Mouse (Mus musculus) MEL (cell line): ENCODE data around the gene Dop1a. TPM values are rescaled to one million over a fixed set of nuclear protein-coding genes. Genes with fewer than 3 reads are reported as not detected.

Source experiments
- DNase-seq: peaks from one replicate; pipeline ENCODE4 v3.0.0; 2011; ENCODE audit warnings: low read depth, low spot score
- H3K27ac ChIP-seq: 2 replicates; pipeline ENCODE4 v1.5.1; 2012; ENCODE audit warnings: low read depth, mild to moderate bottlenecking, control low read depth, low read length, moderate library complexity; ENCODE audit not compliant: control insufficient read depth
- H3K27me3 ChIP-seq, 2 experiments: fragments of 150-350 bp in 1 of 2; sonication (generic) in 1 of 2; 2 replicates each; pipeline ENCODE4 v1.6.1; 2012; ENCODE audit warnings: low read length in 2 of 2, mild to moderate bottlenecking in 2 of 2, improper control_type of control experiment in 1 of 2, moderate library complexity in 1 of 2; ENCODE audit not compliant: insufficient read depth in 2 of 2, control insufficient read depth in 1 of 2
- H3K36me3 ChIP-seq, 2 experiments: 2 replicates each; pipeline ENCODE4 v1.6.1; 2012 to 2014; ENCODE audit warnings: low read length in 2 of 2, improper control_type of control experiment in 1 of 2, inconsistent platforms in 1 of 2, mild to moderate bottlenecking in 1 of 2; ENCODE audit not compliant: insufficient read depth in 2 of 2, control insufficient read depth in 1 of 2
- H3K4me1 ChIP-seq, 2 experiments: fragments of 150-350 bp in 1 of 2; sonication (generic) in 1 of 2; 2 replicates each; pipeline ENCODE4 v1.6.1; 2012; ENCODE audit warnings: low read length in 2 of 2, improper control_type of control experiment in 1 of 2, mild to moderate bottlenecking in 1 of 2; ENCODE audit not compliant: insufficient read depth in 2 of 2, control insufficient read depth in 1 of 2
- H3K4me3 ChIP-seq, 2 experiments: fragments of 150-350 bp in 1 of 2; sonication (generic) in 1 of 2; 2 replicates each; pipeline ENCODE4 v1.5.1; 2012; ENCODE audit warnings: low read depth in 2 of 2, low read length in 2 of 2, mild to moderate bottlenecking in 2 of 2, moderate library complexity in 2 of 2, control low read depth in 1 of 2, improper control_type of control experiment in 1 of 2; ENCODE audit not compliant: control insufficient read depth in 1 of 2, insufficient read depth in 1 of 2
- H3K79me2 ChIP-seq: 2 replicates; pipeline ENCODE4 v1.6.1; 2012; ENCODE audit warnings: mild to moderate bottlenecking, low read length, moderate library complexity; ENCODE audit not compliant: control insufficient read depth, poor library complexity, insufficient read depth
- H3K9ac ChIP-seq: 2 replicates; pipeline ENCODE4 v1.6.1; 2012; ENCODE audit warnings: low read depth, mild to moderate bottlenecking, control low read depth, low read length, moderate library complexity; ENCODE audit not compliant: control insufficient read depth, poor library complexity, severe bottlenecking
- H3K9me3 ChIP-seq: fragments of 150-350 bp; sonication (generic); replicated peaks from 2 replicates; pipeline ENCODE4 v1.6.1; 2012; ENCODE audit warnings: mild to moderate bottlenecking, low read length, improper control_type of control experiment, moderate library complexity; ENCODE audit not compliant: insufficient read depth
- BHLHE40 ChIP-seq: IDR thresholded peaks from 2 replicates; pipeline ENCODE4 v1.6.1; 2012; ENCODE audit warnings: low read depth, mild to moderate bottlenecking, inconsistent platforms, low read length, improper control_type of control experiment, borderline replicate concordance
- CHD1 ChIP-seq: IDR thresholded peaks from 2 replicates; pipeline ENCODE4 v1.6.1; 2012; ENCODE audit warnings: low read depth, mild to moderate bottlenecking, inconsistent platforms, low read length, improper control_type of control experiment
- CHD2 ChIP-seq: IDR thresholded peaks from 2 replicates; pipeline ENCODE4 v1.6.1; 2011; ENCODE audit warnings: low read length, improper control_type of control experiment
- E2F4 ChIP-seq: IDR thresholded peaks from 2 replicates; pipeline ENCODE4 v1.6.1; 2011; ENCODE audit warnings: low read depth, low read length, improper control_type of control experiment, borderline replicate concordance
- ELF1 ChIP-seq: IDR thresholded peaks from 2 replicates; pipeline ENCODE4 v1.6.1; 2014; ENCODE audit warnings: low read depth, mild to moderate bottlenecking, inconsistent platforms, low read length, improper control_type of control experiment, moderate library complexity
- EP300 ChIP-seq, 2 experiments: IDR thresholded peaks; 2 replicates each; pipeline ENCODE4 v1.6.1; 2011; ENCODE audit warnings: improper control_type of control experiment in 2 of 2, low read length in 2 of 2, low read depth in 1 of 2, mild to moderate bottlenecking in 1 of 2
- ETS1 ChIP-seq: IDR thresholded peaks from 2 replicates; pipeline ENCODE4 v1.6.1; 2012; ENCODE audit warnings: low read depth, mild to moderate bottlenecking, inconsistent platforms, low read length, improper control_type of control experiment, moderate library complexity
- GABPA ChIP-seq: IDR thresholded peaks from 2 replicates; pipeline ENCODE4 v1.6.1; 2012; ENCODE audit warnings: low read depth, mild to moderate bottlenecking, inconsistent platforms, low read length, improper control_type of control experiment, moderate library complexity
- GATA1 ChIP-seq: IDR thresholded peaks from 2 replicates; pipeline ENCODE4 v1.6.1; 2011; ENCODE audit warnings: low read depth, low read length, improper control_type of control experiment
- HCFC1 ChIP-seq: IDR thresholded peaks from 2 replicates; pipeline ENCODE4 v1.6.1; 2012; ENCODE audit warnings: low read depth, mild to moderate bottlenecking, inconsistent platforms, low read length, improper control_type of control experiment, moderate library complexity
- JUND ChIP-seq: IDR thresholded peaks from 2 replicates; pipeline ENCODE4 v1.6.1; 2011; ENCODE audit warnings: low read depth, mild to moderate bottlenecking, improper control_type of control experiment, low read length
- KAT2A ChIP-seq: conservative IDR thresholded peaks from 2 replicates; pipeline ENCODE4 v1.6.1; 2012; ENCODE audit warnings: low read depth, low read length, improper control_type of control experiment, inconsistent platforms
- MEF2A ChIP-seq: IDR thresholded peaks from 2 replicates; pipeline ENCODE4 v1.6.1; 2014; ENCODE audit warnings: low read depth, mild to moderate bottlenecking, inconsistent platforms, low read length, improper control_type of control experiment; ENCODE audit not compliant: poor library complexity, insufficient replicate concordance, severe bottlenecking; ENCODE audit errors: extremely low read depth
- NELFE ChIP-seq: IDR thresholded peaks from 2 replicates; pipeline ENCODE4 v1.6.1; 2011; ENCODE audit warnings: low read depth, low read length, improper control_type of control experiment
- NRF1 ChIP-seq: IDR thresholded peaks from 2 replicates; pipeline ENCODE4 v1.6.1; 2014; ENCODE audit warnings: low read depth, mild to moderate bottlenecking, inconsistent platforms, low read length, improper control_type of control experiment, moderate library complexity; ENCODE audit not compliant: poor library complexity, insufficient read depth, severe bottlenecking
- POLR2A ChIP-seq, 2 experiments: IDR thresholded peaks; 2 replicates each; pipeline ENCODE4 v1.6.1; 2011 to 2012; ENCODE audit warnings: low read length in 2 of 2, mild to moderate bottlenecking in 2 of 2, control low read depth in 1 of 2, improper control_type of control experiment in 1 of 2, low read depth in 1 of 2, moderate library complexity in 1 of 2; ENCODE audit not compliant: control insufficient read depth in 1 of 2, insufficient read depth in 1 of 2, poor library complexity in 1 of 2
- RCOR1 ChIP-seq: IDR thresholded peaks from 2 replicates; pipeline ENCODE4 v1.6.1; 2012; ENCODE audit warnings: low read depth, mild to moderate bottlenecking, inconsistent platforms, low read length, improper control_type of control experiment
- SIN3A ChIP-seq: IDR thresholded peaks from 2 replicates; pipeline ENCODE4 v1.6.1; 2012; ENCODE audit warnings: low read length, improper control_type of control experiment, inconsistent platforms
- SMC3 ChIP-seq: IDR thresholded peaks from 2 replicates; pipeline ENCODE4 v1.6.1; 2011; ENCODE audit warnings: low read depth, low read length, improper control_type of control experiment
- TAL1 ChIP-seq: IDR thresholded peaks from 2 replicates; pipeline ENCODE4 v1.6.1; 2012; ENCODE audit warnings: mild to moderate bottlenecking, inconsistent platforms, low read length, moderate library complexity, mixed read lengths
- TCF12 ChIP-seq: IDR thresholded peaks from 2 replicates; pipeline ENCODE4 v1.6.1; 2014; ENCODE audit warnings: low read depth, mild to moderate bottlenecking, inconsistent platforms, low read length, improper control_type of control experiment, moderate library complexity
- UBTF ChIP-seq: IDR thresholded peaks from 2 replicates; pipeline ENCODE4 v1.6.1; 2012; ENCODE audit warnings: low read depth, mild to moderate bottlenecking, inconsistent platforms, low read length, improper control_type of control experiment, moderate library complexity, borderline replicate concordance; ENCODE audit not compliant: insufficient read depth
- USF1 ChIP-seq: IDR thresholded peaks from 2 replicates; pipeline ENCODE4 v1.6.1; 2014; ENCODE audit warnings: low read depth, mild to moderate bottlenecking, inconsistent platforms, low read length, improper control_type of control experiment, moderate library complexity
- USF2 ChIP-seq, 2 experiments: IDR thresholded peaks; 2 replicates each; pipeline ENCODE4 v1.6.1; 2011 to 2012; ENCODE audit warnings: improper control_type of control experiment in 2 of 2, low read length in 2 of 2, borderline replicate concordance in 1 of 2, inconsistent platforms in 1 of 2, low read depth in 1 of 2, mild to moderate bottlenecking in 1 of 2; ENCODE audit not compliant: insufficient read depth in 1 of 2
- ZC3H11A ChIP-seq: IDR thresholded peaks from 2 replicates; pipeline ENCODE4 v1.6.1; 2012; ENCODE audit warnings: low read depth, mild to moderate bottlenecking, inconsistent platforms, low read length, improper control_type of control experiment
- ZKSCAN1 ChIP-seq: IDR thresholded peaks from 2 replicates; pipeline ENCODE4 v1.6.1; 2012; ENCODE audit warnings: low read depth, mild to moderate bottlenecking, inconsistent platforms, low read length, improper control_type of control experiment, moderate library complexity
- ZMIZ1 ChIP-seq: IDR thresholded peaks from 2 replicates; pipeline ENCODE4 v1.6.1; 2012; ENCODE audit warnings: low read depth, mild to moderate bottlenecking, inconsistent platforms, low read length, improper control_type of control experiment, moderate library complexity
- polyA plus RNA-seq, 2 experiments: library from polyadenylated mRNA; stranded (reverse) in 1 of 2; unstranded in 1 of 2; fragments of >175 nt in 1 of 2; fragments of >200 nt in 1 of 2; gene quantifications; 2 replicates each; pipeline versions ENCODE4 v1.2.1 to v1.2.4; 2012; ENCODE audit warnings: low replicate concordance in 2 of 2, low read depth in 1 of 2; ENCODE audit not compliant: insufficient read length in 2 of 2, insufficient read depth in 1 of 2, missing spikeins in 1 of 2
- total RNA-seq: library from RNA; depleted of rRNA; stranded (reverse); fragments of 300-350 nt; gene quantifications from 2 replicates; pipeline ENCODE4 v1.2.3, GENCODE M21; 2012

Gene Dop1a
- total and polyA plus RNA-seq, 3 experiments: 15.0 to 16.8 TPM; not detected in 1

DNA sequence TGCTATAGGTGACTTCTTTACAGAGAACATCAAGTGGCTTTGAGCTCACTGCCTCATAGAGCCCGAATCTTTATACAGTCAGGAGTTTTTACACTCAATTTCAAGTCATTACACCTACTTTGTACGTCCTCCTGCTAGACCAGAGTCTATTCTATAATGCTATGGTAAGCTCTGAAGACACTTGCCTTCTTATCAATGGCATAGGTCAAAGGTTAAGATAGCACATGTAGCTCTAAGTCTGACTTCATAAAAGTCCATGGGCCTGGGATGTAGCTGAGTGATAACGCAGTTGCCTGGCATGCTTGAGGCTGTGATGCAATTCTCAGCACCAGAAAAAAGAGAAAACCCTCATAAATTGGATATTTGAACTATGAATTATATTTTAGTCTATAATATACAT, 47.4 kb downstream of the Dop1a start:
- Histone ChIP-seq H3K36me3 (peaks cover 7 to 18% of the 10 kb centered on the region in 2 experiments), H3K27me3 (no peaks in the 10 kb centered on the region)
- TF ChIP-seq BHLHE40 (no peak), TCF12 (no peak), SIN3A (no peak), GABPA (no peak), NRF1 (no peak), CHD1 (no peak), USF2 (IDR thresholded peaks at IDR 0.05; ENCODE audit: borderline replicate concordance in 1 of 2, insufficient read depth in 1 of 2, low read depth in 1 of 2, low read length in 2 of 2) (no peak), KAT2A (no peak), E2F4 (no peak), ZKSCAN1 (no peak), RCOR1 (no peak)

DNA sequence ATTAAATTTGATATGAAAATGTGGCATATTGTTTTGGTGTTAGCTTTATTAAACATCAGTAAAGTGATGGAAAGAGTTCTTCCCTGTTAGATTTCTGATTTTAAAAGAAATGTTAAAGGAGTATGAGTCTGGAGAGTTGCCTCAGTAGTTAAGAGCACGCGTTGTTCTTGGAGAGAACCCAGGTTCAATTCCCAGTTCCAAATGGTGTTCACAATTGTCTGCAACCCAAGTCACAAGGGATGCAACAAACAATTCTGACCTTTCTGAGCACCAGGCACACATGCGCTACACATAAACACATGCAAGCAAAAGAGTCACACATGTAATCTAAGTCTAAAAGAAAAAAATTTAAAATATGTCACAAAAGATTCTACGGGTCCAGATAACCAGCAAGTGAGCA, 47.8 kb downstream of the Dop1a start:
- TF ChIP-seq BHLHE40 (no peak), KAT2A (no peak), NELFE (no peak), UBTF (no peak), TAL1 (no peak), JUND (no peak), ZMIZ1 (no peak), ELF1 (no peak), GABPA (no peak), ZC3H11A (no peak), USF1 (no peak), ETS1 (no peak), CHD2 (no peak), EP300 (IDR thresholded peaks at IDR 0.05; ENCODE audit: low read depth in 1 of 2, low read length in 2 of 2) (no peak), GATA1 (no peak), RCOR1 (no peak), HCFC1 (no peak), SMC3 (no peak), POLR2A (IDR thresholded peaks at IDR 0.05; ENCODE audit: control insufficient read depth in 1 of 2, insufficient read depth in 1 of 2, low read depth in 1 of 2, low read length in 2 of 2, poor library complexity in 1 of 2) (no peak), MEF2A (no peak)
- H3K4me1 ChIP-seq: peaks cover 6 to 13% of the 10 kb centered on the region in 2 experiments
- no peaks in the 10 kb centered on the region for H3K79me2 ChIP-seq
- no peak overlapping the region for H3K27ac ChIP-seq
- H3K9me3 ChIP-seq: no peaks in the 10 kb centered on the region
- no peak for DNase-seq
- H3K9ac ChIP-seq: no peak overlapping the region
- peaks cover 7 to 18% of the 10 kb centered on the region in 2 experiments for H3K36me3 ChIP-seq
- no peaks in the 10 kb centered on the region for H3K27me3 ChIP-seq
- no peak overlapping the region for H3K4me3 ChIP-seq

More for the DNA sequence above, 47.4 kb downstream of the Dop1a start:
- DNase-seq: no peak
- H3K27ac ChIP-seq: no peak overlapping the region
- no peaks in the 10 kb centered on the region for H3K79me2 ChIP-seq
- no peak overlapping the region for H3K9ac ChIP-seq
- no peaks in the 10 kb centered on the region for H3K9me3 ChIP-seq
- H3K4me3 ChIP-seq: no peak overlapping the region
- H3K4me1 ChIP-seq: peaks cover 6 to 13% of the 10 kb centered on the region in 2 experiments
